Mouse (Mus musculus) embryonic facial prominence, embryonic 15.5 days (tissue): ENCODE measurements at regions not wholly inside any gene's neighbourhood (a gene's known extent, or its start where the extent isn't known, plus 50 kb on each side); places are given as distances from the start of the nearest gene placed in this dataset.
A peak's percentile ranks its signal among the peaks of the same experiment; 100 is the strongest.

Experiments used
- ATAC-seq: fragments of 200-750 bp; cut with Nextera tagmentation; 2 replicates; pipeline ENCODE4 v1.8.0; 2017; ENCODE audit warnings: low read depth, moderate TSS enrichment; ENCODE audit not compliant: insufficient number of reproducible peaks, low FRiP score, low TSS enrichment
- H3K27ac ChIP-seq: fragments of 300-500 bp; sonication (generic); replicated peaks from 2 replicates; pipeline ENCODE4 v1.5.1; 2015; ENCODE audit warnings: mild to moderate bottlenecking, inconsistent platforms
- H3K27me3 ChIP-seq: fragments of 300-500 bp; sonication (generic); 2 replicates; pipeline ENCODE4 v1.6.1; 2015; ENCODE audit warnings: inconsistent platforms
- H3K36me3 ChIP-seq: fragments of 300-500 bp; sonication (generic); 2 replicates; pipeline ENCODE4 v1.6.1; 2015; ENCODE audit warnings: mild to moderate bottlenecking, inconsistent platforms
- H3K4me1 ChIP-seq: fragments of 300-500 bp; sonication (generic); 2 replicates; pipeline ENCODE4 v1.6.1; 2015; ENCODE audit warnings: inconsistent platforms
- H3K4me2 ChIP-seq: fragments of 300-500 bp; sonication (generic); replicated peaks from 2 replicates; pipeline ENCODE4 v1.6.1; 2015; ENCODE audit warnings: mild to moderate bottlenecking, inconsistent platforms
- H3K4me3 ChIP-seq: fragments of 300-500 bp; sonication (generic); replicated peaks from 2 replicates; pipeline ENCODE4 v1.5.1; 2015; ENCODE audit warnings: mild to moderate bottlenecking, inconsistent platforms
- H3K9ac ChIP-seq: fragments of 300-500 bp; sonication (generic); 2 replicates; pipeline ENCODE4 v1.6.1; 2015; ENCODE audit warnings: inconsistent platforms
- H3K9me3 ChIP-seq: fragments of 300-500 bp; sonication (generic); replicated peaks from 2 replicates; pipeline ENCODE4 v1.6.1; 2016; ENCODE audit warnings: inconsistent platforms
- WGBS: fragments of 180-500 bp; shearing (Covaris S2); methylation state at CpG from one replicate; pipeline ENCODE4 v1.1.7; 2015; 5-methylcytosine and 5-hydroxymethylcytosine counted together

DNA sequence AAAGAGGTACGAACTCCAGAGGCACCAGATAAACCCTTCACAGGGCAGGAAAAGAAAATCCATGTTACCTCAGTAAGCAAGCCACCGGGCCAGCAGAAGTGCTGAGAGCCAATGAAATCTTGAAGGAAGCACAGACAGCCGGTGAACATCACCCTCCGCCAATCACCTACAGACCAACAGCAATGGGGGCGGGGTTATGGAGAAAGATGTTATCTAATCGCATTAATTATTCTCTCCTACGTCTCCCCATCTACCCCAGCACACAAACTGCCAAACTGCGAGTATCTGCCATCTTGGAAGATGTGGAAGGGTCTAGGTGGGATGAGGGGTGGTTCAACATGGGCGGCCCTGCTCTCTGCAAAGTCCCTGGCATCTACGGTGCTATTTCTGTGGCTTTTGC lies 68.6 kb upstream of the Slc44a3 start:
- Histone ChIP-seq H3K27me3 (no peaks in the 10 kb centered on the region), H3K4me3 (no peak overlapping the region), H3K9ac (no peak overlapping the region), H3K27ac (no peak overlapping the region), H3K4me1 (peaks cover 5% of the 10 kb centered on the region; the same call in 1 of the 2 replicates), H3K36me3 (no peaks in the 10 kb centered on the region), H3K4me2 (no peak overlapping the region), H3K9me3 (no peaks in the 10 kb centered on the region)
- 73% methylated on average over 10 of the region's 10 CpGs for WGBS
- ATAC-seq, result no peak

DNA sequence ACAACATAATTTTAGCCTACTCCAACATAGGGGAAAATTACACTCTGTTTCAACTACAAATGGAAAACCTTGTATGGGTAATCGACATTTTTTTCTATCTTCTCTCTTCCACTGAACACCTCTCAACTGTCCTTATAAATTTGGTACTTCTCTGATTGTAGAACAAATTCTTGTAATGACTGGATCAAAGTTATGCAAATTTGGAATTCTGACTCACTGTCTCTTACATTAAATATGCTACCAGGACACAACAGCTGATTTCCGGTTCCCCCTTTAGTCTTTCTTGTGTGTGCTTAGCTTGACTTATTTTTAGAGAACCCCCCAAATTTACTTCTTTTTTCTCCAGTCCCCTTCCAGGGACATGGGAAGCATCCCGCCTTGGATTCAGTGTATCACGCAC lies 68.2 kb upstream of the Slc44a3 start:
- no peaks in the 10 kb centered on the region for H3K9me3 ChIP-seq
- no peaks in the 10 kb centered on the region for H3K36me3 ChIP-seq
- peaks cover 5% of the 10 kb centered on the region; the same call in 1 of the 2 replicates for H3K4me1 ChIP-seq
- H3K4me3 ChIP-seq, result no peak overlapping the region
- no peak overlapping the region for H3K9ac ChIP-seq
- WGBS, result 90% methylated on average over 4 of the region's 4 CpGs
- H3K4me2 ChIP-seq, result no peak overlapping the region
- no peak for ATAC-seq
- H3K27ac ChIP-seq, result no peak overlapping the region
- H3K27me3 ChIP-seq, result no peaks in the 10 kb centered on the region

DNA sequence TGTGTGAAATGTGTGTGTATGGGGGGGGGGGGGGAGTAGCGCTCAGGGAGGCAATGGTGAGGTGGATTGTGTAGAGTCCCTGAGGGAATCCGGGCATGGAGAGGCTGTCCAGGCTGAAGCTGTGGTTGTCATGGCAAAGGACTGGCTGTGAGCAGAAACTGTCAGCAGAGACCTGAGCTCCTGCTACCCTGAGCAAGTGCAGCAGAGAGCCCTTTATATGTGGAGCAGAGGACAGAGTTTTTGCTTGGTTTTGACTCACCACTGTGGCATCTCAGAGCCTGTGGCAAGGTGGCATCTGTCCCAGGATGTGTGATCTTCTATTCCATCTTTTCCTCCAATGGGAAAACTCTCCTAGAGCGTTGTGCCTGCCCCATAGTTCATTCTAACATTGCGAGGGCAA lies 65.8 kb upstream of the Slc44a3 start:
- H3K4me3 ChIP-seq, result no peak overlapping the region
- no peak overlapping the region for H3K9ac ChIP-seq
- no peak overlapping the region for H3K27ac ChIP-seq
- no peaks in the 10 kb centered on the region for H3K9me3 ChIP-seq
- H3K4me1 ChIP-seq, result peaks cover 5% of the 10 kb centered on the region; the same call in 1 of the 2 replicates
- WGBS, result 73% methylated on average over 4 of the region's 4 CpGs
- ATAC-seq, result no peak
- H3K36me3 ChIP-seq, result no peaks in the 10 kb centered on the region
- no peaks in the 10 kb centered on the region for H3K27me3 ChIP-seq
- no peak overlapping the region for H3K4me2 ChIP-seq

DNA sequence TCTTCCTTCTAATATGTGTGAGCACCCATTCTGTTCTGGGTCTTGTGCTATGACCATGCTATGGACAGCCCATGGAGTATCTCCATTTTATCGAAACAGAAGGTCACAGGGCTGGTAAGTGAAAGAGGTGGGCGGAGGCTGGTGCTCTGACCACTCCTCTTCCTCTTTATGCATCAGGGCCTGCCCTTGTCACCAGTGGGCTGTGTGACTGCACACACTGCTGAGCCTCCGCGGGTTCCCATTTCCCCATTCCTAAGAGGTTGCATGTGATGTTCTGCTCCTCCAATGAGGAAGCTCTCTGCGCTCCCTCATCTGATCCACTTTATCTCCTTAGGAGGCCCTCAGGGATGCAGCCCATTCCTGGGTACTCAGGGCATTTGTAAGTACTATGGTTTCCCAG lies 65.0 kb upstream of the Slc44a3 start:
- no peak for ATAC-seq
- H3K9me3 ChIP-seq, result no peaks in the 10 kb centered on the region
- H3K9ac ChIP-seq, result no peak overlapping the region
- peaks cover 2% of the 10 kb centered on the region; the same call in 1 of the 2 replicates for H3K4me1 ChIP-seq
- H3K36me3 ChIP-seq, result no peaks in the 10 kb centered on the region
- no peak overlapping the region for H3K27ac ChIP-seq
- no peaks in the 10 kb centered on the region for H3K27me3 ChIP-seq
- no peak overlapping the region for H3K4me2 ChIP-seq
- WGBS, result 90% methylated on average over 5 of the region's 5 CpGs
- H3K4me3 ChIP-seq, result no peak overlapping the region

DNA sequence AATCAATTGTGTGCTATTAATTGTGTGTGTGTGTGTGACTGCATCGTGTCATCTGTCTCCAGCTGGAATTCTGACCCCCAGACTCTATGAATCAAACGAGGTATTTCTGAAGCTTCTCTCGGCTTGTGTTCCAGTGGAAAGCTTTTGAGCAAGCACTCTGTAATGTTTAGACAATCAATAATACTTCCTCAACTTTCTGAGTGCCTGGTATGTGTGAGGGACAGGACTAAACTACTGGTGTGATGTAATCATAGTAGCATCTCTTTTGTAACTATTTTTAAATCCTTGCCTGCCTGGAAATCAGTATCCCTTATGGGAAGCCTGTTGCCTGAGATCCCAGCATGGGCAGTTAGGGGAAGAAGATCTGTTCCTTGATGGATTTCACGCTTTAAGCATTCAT lies 62.4 kb upstream of the Slc44a3 start:
- H3K36me3 ChIP-seq, result no peaks in the 10 kb centered on the region
- H3K4me3 ChIP-seq, result no peak overlapping the region
- H3K27ac ChIP-seq, result no peak overlapping the region
- ATAC-seq, result no peak
- 55% methylated on average over 4 of the region's 4 CpGs for WGBS
- no peak overlapping the region for H3K9ac ChIP-seq
- H3K4me1 ChIP-seq, result no peaks in the 10 kb centered on the region
- no peaks in the 10 kb centered on the region for H3K27me3 ChIP-seq
- no peaks in the 10 kb centered on the region for H3K9me3 ChIP-seq
- H3K4me2 ChIP-seq, result no peak overlapping the region

DNA sequence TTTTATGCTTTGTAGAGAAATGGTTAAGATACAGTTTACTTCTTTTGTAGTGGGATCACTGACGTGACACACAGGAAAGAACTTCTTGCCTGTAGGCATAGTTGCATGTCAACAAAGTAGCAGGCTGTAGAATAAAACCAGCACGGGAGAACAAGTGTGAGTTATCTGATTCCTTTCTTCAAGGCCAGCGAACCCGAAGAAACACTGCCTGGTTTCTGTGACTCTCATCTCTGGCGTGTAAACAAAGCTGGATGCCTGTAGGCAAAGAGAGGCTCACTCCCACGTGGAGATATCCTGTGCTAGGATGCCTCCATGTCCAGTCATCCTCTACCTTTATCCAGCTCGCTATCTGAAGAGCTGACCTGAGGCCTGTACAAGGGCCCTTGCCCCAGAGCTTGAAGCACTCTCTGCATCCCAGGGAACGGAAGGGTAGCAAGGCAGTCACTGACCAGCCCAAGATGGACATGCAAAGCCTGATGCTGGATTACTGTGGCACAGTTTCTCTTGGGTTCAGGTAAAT lies 61.5 kb upstream of the Slc44a3 start:
- Histone ChIP-seq H3K4me2 (no peak overlapping the region), H3K4me3 (no peak overlapping the region), H3K36me3 (no peaks in the 10 kb centered on the region), H3K27ac (no peak overlapping the region), H3K9ac (no peak overlapping the region), H3K4me1 (peaks cover 7% of the 10 kb centered on the region), H3K27me3 (no peaks in the 10 kb centered on the region), H3K9me3 (no peaks in the 10 kb centered on the region)
- no peak for ATAC-seq
- WGBS, result 44% methylated on average over 8 of the region's 8 CpGs

DNA sequence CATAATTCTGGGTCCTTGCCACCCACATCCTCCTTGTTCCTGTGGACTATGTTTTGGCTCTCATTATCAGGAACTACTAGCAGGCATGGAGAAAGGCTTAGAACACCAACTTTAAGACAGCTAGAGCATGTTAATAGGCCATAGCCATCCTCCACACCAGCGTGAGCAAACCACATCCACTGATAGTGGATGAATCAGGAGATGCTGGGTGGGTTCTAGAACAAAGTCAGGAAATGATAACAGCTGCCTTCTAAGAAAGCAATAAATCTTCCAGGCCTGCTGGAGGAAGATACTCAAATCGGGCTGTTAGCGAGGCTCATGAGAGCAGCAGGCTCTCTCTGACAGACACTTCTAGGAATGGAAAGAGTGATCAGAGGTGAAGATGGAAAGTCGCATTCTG lies 60.9 kb upstream of the Slc44a3 start:
- H3K9ac ChIP-seq, result no peak overlapping the region
- no peak for ATAC-seq
- 70% methylated on average over 4 of the region's 4 CpGs for WGBS
- H3K36me3 ChIP-seq, result no peaks in the 10 kb centered on the region
- no peak overlapping the region for H3K4me2 ChIP-seq
- no peak overlapping the region for H3K27ac ChIP-seq
- H3K9me3 ChIP-seq, result no peaks in the 10 kb centered on the region
- H3K4me3 ChIP-seq, result no peak overlapping the region
- peaks cover 9% of the 10 kb centered on the region for H3K4me1 ChIP-seq
- no peaks in the 10 kb centered on the region for H3K27me3 ChIP-seq

DNA sequence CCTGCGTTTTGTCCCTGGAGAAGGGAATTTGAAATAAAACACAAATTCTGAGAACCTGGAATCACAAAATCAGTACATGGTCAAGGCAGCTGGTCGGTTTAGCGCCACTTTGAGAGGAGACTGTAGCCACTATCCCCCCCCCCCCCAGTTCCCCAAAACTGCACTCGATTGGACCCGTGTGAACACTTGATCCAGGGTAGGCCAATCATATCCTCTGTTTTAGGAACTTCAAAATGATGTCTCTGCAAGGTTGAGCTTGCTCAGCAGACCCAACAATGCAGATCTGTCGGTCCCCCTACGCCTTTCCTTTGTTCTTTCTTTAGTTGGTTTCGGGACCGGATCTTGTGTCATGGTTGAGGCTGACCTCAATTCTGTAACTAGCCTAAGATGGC lies 57.3 kb upstream of the Slc44a3 start:
- no peak for ATAC-seq
- 74% methylated on average over 9 of the region's 9 CpGs for WGBS
- Histone ChIP-seq H3K4me1 (peaks cover 15% of the 10 kb centered on the region), H3K4me3 (no peak overlapping the region), H3K36me3 (no peaks in the 10 kb centered on the region), H3K9ac (no peak overlapping the region), H3K9me3 (no peaks in the 10 kb centered on the region), H3K27me3 (no peaks in the 10 kb centered on the region), H3K4me2 (no peak overlapping the region; the same call in 1 of the 2 replicates), H3K27ac (peak overlapping the region; percentile 65)

DNA sequence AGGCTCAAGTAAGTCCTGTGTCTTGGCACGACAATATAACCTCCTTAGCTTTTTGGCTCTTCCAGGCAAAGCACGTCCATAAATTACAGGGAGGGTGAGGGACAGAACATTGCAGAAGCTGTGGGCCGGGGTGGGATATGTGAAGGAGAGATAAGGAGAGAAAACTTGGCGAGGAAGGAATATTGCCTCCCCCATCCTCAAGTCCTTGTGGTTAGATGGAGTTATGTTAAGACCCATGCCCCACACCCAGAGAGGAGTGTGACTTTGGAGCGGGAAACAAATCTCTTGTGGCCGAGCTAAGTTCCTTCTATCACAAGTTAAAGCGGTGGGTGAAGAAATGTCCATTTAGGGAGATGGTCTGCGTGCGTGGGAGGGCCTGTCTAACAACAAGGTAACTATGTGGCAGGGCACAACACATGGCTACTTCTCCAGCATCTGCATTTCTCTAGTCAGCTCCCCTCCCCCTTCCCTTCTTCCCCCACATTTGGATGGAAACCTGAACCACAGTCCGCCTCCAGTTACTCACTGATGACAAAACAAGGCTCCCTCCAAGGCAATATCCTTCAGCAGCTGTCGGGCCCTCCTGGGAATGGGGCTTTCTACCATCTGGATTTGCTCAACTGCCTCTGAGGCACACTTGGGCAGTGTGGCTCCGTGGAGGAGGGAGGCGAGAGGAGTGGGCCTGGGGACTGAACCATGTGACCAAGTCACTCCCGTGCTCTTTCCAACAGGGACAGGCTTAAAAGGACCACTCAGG lies 56.7 kb upstream of the Slc44a3 start:
- Histone ChIP-seq H3K4me2 (no peak overlapping the region; the same call in 1 of the 2 replicates), H3K9me3 (no peaks in the 10 kb centered on the region), H3K27ac (peak overlapping the region; percentile 65), H3K27me3 (no peaks in the 10 kb centered on the region), H3K9ac (no peak overlapping the region), H3K4me1 (peaks cover 16% of the 10 kb centered on the region), H3K36me3 (no peaks in the 10 kb centered on the region), H3K4me3 (no peak overlapping the region)
- 31% methylated on average over 14 of the region's 14 CpGs for WGBS
- peak; percentile 91 for ATAC-seq

DNA sequence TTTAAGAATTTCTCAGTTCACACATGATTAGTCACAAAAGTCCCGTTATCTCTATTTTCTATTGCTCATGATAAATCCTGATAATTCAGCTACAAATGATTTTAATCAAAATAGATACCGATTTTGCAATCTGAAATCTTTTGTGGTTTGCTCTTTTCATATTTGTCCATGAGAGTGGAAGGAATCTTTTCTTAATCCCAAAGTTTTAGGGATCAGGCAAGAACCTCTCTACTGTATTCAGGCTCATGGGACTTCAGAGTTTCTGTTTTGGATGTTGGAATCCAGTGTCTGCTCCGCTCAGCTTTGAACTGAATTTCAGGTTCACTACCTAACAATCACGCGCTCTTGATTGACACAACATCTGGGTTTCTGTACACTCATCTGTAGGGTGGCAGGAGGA lies 53.1 kb upstream of the Slc44a3 start:
- no peaks in the 10 kb centered on the region for H3K36me3 ChIP-seq
- no peaks in the 10 kb centered on the region for H3K27me3 ChIP-seq
- ATAC-seq, result no peak
- 83% methylated on average over 5 of the region's 5 CpGs for WGBS
- peaks cover 16% of the 10 kb centered on the region for H3K4me1 ChIP-seq
- H3K4me2 ChIP-seq, result no peak overlapping the region
- H3K9me3 ChIP-seq, result no peaks in the 10 kb centered on the region
- no peak overlapping the region for H3K9ac ChIP-seq
- H3K4me3 ChIP-seq, result no peak overlapping the region
- H3K27ac ChIP-seq, result no peak overlapping the region

DNA sequence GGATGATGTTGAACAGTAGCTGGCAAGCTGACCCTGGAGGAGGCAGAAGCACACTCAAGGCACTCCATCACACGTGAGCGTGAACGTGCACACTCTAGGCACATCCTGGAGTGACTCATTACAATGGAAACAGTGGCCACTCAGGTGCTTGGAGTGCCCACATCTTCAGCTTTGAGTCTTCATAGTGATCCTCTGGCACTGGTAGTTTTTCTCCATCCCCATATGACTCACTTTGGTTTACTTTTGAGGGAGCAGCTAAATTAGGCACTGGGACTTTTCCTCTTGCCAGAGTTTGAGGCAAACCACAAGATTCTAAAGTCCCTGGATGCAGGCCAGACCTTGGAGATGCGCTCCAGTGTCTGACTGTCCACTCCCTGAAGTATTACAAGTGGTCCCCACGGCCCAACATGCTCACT lies 52.5 kb upstream of the Slc44a3 start:
- 46% methylated on average over 5 of the region's 5 CpGs for WGBS
- no peaks in the 10 kb centered on the region for H3K36me3 ChIP-seq
- H3K27ac ChIP-seq, result 0 out of 2 replicates have a peak overlapping the region, but pooled peaks have one; percentile 22
- no peaks in the 10 kb centered on the region for H3K9me3 ChIP-seq
- no peak for ATAC-seq
- no peaks in the 10 kb centered on the region for H3K27me3 ChIP-seq
- H3K4me1 ChIP-seq, result peaks cover 16% of the 10 kb centered on the region
- H3K4me3 ChIP-seq, result no peak overlapping the region
- H3K4me2 ChIP-seq, result no peak overlapping the region
- no peak overlapping the region for H3K9ac ChIP-seq

DNA sequence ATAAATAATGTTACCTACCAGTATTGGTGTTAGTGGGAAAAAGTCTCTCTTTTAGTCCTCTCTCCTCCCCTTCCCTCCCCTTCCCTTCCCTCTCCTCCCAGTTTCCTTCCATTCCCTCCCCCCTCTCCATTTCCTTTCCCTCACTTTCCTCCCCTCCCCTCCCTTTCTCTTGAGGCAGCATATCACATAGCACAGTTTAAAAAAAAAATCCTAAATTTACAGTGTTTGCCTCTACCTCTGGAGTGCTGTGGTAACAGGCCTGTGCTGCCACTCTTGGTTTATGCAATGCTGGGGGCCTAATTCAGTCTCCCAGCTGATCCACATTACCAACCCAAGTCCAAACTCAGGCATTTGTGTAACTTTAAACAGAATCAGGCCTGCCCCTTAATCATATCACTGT lies 52.1 kb upstream of the Slc44a3 start:
- Histone ChIP-seq H3K27me3 (no peaks in the 10 kb centered on the region), H3K4me3 (no peak overlapping the region), H3K4me2 (no peak overlapping the region), H3K4me1 (peaks cover 15% of the 10 kb centered on the region), H3K36me3 (no peaks in the 10 kb centered on the region), H3K27ac (0 out of 2 replicates have a peak overlapping the region, but pooled peaks have one; percentile 22), H3K9ac (no peak overlapping the region), H3K9me3 (no peaks in the 10 kb centered on the region)
- no peak for ATAC-seq
